Mouse (Mus musculus): ENCODE results near the gene Kitl. TPM values are rescaled to one million over a fixed set of nuclear protein-coding genes. Genes with fewer than 3 reads are reported as not detected.

The Kitl gene
- polyA plus RNA-seq (2012; ENCODE audit: insufficient read depth, insufficient read length, missing spikeins): 2.6 and 3.1 TPM in 2 replicates

DNA sequence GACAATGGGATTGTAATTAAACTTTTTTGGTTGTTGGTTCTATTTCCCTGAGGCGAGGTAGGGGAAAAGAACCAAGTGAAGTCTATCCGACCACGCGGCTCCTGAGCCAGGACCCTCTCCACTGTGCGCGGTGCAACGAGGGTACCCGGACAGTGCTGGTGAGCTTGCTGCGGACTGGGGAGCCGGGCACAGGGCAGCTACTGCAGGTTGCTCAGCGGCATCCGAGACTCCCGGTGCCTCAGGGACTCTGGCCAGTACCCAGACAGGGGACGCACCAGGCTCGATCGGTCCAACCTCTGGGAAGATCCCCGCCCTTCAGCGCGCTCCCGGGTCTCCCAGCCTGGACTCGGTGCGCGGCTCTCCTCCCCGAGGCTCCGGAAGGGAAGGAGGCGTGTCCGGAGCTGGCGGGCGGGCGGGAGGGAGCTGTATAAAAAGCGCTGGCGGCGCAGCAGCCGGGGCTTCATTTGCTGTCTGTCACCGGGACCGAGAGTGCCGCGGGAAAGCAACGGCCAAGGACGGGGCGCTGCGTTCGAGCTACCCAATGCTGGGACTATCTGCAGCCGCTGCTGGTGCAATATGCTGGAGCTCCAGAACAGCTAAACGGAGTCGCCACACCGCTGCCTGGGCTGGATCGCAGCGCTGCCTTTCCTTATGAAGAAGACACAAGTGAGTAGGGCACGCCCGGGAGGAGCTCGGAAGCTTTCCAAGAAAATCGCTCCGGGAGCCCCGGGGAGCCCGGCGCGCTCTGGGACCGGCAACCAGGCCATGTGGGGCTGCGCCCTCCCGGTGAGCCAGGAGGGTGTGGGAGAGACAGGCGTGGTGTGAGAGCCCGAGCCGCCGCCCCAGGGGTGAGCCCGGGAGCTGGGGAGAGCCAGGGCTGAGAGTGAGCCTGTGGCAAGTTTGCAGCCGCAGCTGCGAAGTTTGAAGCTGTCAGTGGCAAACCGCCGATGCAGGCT, at the start of gene Kitl:
Gene Kitl, plus strand, starts transcription at position 261 of the 956 bp plus-strand sequence.
- H3K4me3 ChIP-seq (ENCODE audit: insufficient read depth, low read length): peak within 1 kb of the TSS; percentile 91
- H3K4me1 ChIP-seq (ENCODE audit: control insufficient read depth, insufficient read depth, low read length): peaks cover 14% of the 10 kb centered on the region; the same call in 1 of the 2 replicates
- TF ChIP-seq POLR2A (IDR thresholded peaks at IDR 0.05; ENCODE audit: borderline replicate concordance, low read depth, low read length) (0 out of 2 replicates have a peak, but pooled peaks have one; percentile 51), CTCF (IDR thresholded peaks at IDR 0.05; ENCODE audit: low read depth, low read length) (0 out of 2 replicates have a peak, but pooled peaks have one; percentile 19)
- H3K27ac ChIP-seq (ENCODE audit: insufficient read depth, low read depth, low read length): peak within 1 kb of the TSS; percentile 48

- Histone ChIP-seq H3K27ac (ENCODE audit: insufficient read depth, low read depth, low read length) (no peak overlapping the region), H3K4me3 (ENCODE audit: insufficient read depth, low read length) (no peak overlapping the region), H3K4me1 (ENCODE audit: control insufficient read depth, insufficient read depth, low read length) (no peaks in the 10 kb centered on the region)
- no peak for TF ChIP-seq POLR2A (IDR thresholded peaks at IDR 0.05; ENCODE audit: borderline replicate concordance, low read depth, low read length)
- no peak for TF ChIP-seq CTCF (IDR thresholded peaks at IDR 0.05; ENCODE audit: low read depth, low read length)
These were observed 42.6 kb upstream of the Kitl start for GRCm38 (mm10) chr10:99972866-99973265.

DNA sequence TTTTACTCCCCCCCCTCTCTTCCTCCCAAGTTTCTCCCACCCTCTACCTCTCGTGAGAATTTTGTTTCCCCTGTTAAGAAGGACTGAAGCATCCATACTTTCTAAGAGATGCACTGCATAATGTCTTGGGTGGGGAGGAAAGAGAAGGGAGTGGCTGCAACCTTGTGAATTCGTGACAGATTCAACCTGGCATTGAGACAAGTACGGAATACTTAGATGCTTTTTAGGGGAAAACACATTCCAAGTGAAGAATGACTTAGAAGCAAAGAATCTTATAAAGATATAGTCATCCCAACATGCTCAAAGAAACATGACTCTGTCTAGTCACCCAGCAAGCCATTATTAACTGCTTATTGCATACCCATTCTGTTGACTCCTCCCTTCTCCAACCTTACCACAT, 35.3 kb upstream of the Kitl start:
- 0 out of 2 replicates have a peak, but pooled peaks cover 3% of the 10 kb centered on the region for H3K4me1 ChIP-seq (ENCODE audit: control insufficient read depth, insufficient read depth, low read length)
- H3K4me3 ChIP-seq (ENCODE audit: insufficient read depth, low read length): no peak overlapping the region
- H3K27ac ChIP-seq (ENCODE audit: insufficient read depth, low read depth, low read length): no peak overlapping the region
- TF ChIP-seq POLR2A (IDR thresholded peaks at IDR 0.05; ENCODE audit: borderline replicate concordance, low read depth, low read length) (no peak), CTCF (IDR thresholded peaks at IDR 0.05; ENCODE audit: low read depth, low read length) (no peak)

DNA sequence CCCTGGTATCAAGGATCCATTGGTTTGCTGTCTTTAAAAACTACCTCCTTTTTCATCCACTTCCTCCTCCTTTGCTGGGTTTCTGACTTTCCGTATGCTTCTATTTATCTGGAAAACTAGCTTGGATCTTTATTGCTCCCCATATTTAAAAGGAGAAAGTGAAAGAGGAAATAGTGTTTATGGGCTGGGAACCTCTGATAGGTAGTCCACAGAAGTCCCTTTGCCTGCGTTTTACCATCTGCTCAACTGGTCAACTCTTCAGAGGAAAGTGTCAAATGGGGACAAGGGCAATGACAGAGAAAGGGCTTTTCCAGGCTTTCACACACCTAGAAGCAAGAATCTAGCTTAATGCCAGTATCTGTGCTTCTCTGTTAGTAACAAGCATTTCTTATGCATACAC, 34.5 kb upstream of the Kitl start:
- no peak overlapping the region for H3K27ac ChIP-seq (ENCODE audit: insufficient read depth, low read depth, low read length)
- H3K4me1 ChIP-seq (ENCODE audit: control insufficient read depth, insufficient read depth, low read length): 0 out of 2 replicates have a peak, but pooled peaks cover 3% of the 10 kb centered on the region
- H3K4me3 ChIP-seq (ENCODE audit: insufficient read depth, low read length): no peak overlapping the region
- TF ChIP-seq POLR2A (IDR thresholded peaks at IDR 0.05; ENCODE audit: borderline replicate concordance, low read depth, low read length) (no peak), CTCF (IDR thresholded peaks at IDR 0.05; ENCODE audit: low read depth, low read length) (no peak)

DNA sequence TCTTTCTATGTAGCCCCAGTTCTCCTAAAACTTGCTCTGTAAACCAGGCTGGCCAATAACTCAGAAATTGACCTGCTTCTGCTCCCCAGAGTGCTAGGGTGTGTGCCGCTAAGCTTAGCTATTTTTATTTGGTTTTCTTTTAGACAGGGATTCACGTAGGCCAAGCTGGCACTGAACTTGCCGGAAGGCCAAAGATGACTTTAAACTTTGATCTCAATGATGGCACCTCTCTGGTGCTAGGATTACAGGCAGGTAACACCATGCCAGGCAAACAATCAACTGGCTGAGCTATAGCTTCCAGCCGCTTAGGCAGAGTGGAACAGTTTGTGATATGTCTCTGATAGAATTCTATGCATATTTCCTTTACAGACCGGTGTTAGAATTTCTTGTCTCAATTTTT, 33.5 kb upstream of the Kitl start:
- Histone ChIP-seq H3K4me1 (ENCODE audit: control insufficient read depth, insufficient read depth, low read length) (peaks cover 8% of the 10 kb centered on the region), H3K27ac (ENCODE audit: insufficient read depth, low read depth, low read length) (no peak overlapping the region), H3K4me3 (ENCODE audit: insufficient read depth, low read length) (no peak overlapping the region)
- TF ChIP-seq POLR2A (IDR thresholded peaks at IDR 0.05; ENCODE audit: borderline replicate concordance, low read depth, low read length) (no peak), CTCF (IDR thresholded peaks at IDR 0.05; ENCODE audit: low read depth, low read length) (no peak)

GRCm38 (mm10) chr10:99986745-99987144, 28.7 kb upstream of the Kitl start:
- peak overlapping the region; percentile 41 for H3K4me3 ChIP-seq (ENCODE audit: insufficient read depth, low read length)
- H3K4me1 ChIP-seq (ENCODE audit: control insufficient read depth, insufficient read depth, low read length): peaks cover 6% of the 10 kb centered on the region
- no peak for TF ChIP-seq CTCF (IDR thresholded peaks at IDR 0.05; ENCODE audit: low read depth, low read length)
- H3K27ac ChIP-seq (ENCODE audit: insufficient read depth, low read depth, low read length): no peak overlapping the region

DNA sequence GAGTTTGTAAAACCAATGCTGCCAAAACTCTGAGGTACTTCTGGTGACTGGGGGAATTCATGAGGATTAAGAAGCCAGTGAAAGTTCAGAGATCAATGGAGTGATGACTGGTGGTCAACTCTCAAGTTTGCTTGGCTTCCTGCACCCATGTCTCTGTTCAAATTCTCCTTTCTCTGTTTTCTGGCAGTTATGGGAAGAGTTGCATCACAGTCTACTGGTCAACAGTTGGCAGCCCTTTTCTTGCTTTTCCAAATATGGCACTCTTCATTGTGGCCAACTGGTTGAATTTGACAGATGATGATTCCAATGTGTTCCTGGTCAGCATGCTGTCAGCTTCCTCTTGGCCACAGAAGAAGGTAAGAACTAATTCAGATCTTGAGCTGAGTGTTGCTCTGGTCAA, 25.7 kb upstream of the Kitl start:
- TF ChIP-seq CTCF (IDR thresholded peaks at IDR 0.05; ENCODE audit: low read depth, low read length): no peak
- TF ChIP-seq POLR2A (IDR thresholded peaks at IDR 0.05; ENCODE audit: borderline replicate concordance, low read depth, low read length): no peak
- Histone ChIP-seq H3K4me1 (ENCODE audit: control insufficient read depth, insufficient read depth, low read length) (peaks cover 6% of the 10 kb centered on the region), H3K27ac (ENCODE audit: insufficient read depth, low read depth, low read length) (no peak overlapping the region), H3K4me3 (ENCODE audit: insufficient read depth, low read length) (no peak overlapping the region)

DNA sequence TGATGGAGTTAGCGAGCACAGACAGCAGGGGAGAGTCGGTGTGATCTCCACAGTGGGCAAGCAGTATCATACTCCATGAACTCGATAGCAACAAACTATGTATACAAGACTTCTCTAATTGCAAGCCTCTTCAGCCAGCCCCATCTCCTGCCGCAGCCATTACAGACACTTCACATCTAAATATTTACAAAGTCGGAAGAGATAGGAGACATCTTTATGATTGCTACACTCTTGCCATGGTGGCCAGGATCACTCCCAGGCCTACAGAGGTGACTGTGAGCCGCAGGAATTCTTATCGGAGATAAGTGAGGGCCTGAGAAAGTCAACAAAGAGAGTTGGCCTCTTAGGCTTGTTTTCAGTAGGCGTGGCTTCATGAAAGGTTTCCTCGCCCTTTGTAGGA, 23.3 kb upstream of the Kitl start:
- TF ChIP-seq CTCF (IDR thresholded peaks at IDR 0.05; ENCODE audit: low read depth, low read length) (no peak), POLR2A (IDR thresholded peaks at IDR 0.05; ENCODE audit: borderline replicate concordance, low read depth, low read length) (no peak)
- H3K4me1 ChIP-seq (ENCODE audit: control insufficient read depth, insufficient read depth, low read length): no peaks in the 10 kb centered on the region

GRCm38 (mm10) chr10:100001452-100001851, 14.0 kb upstream of the Kitl start:
- no peaks in the 10 kb centered on the region for H3K4me1 ChIP-seq (ENCODE audit: control insufficient read depth, insufficient read depth, low read length)
- H3K27ac ChIP-seq (ENCODE audit: insufficient read depth, low read depth, low read length): no peak overlapping the region
- H3K4me3 ChIP-seq (ENCODE audit: insufficient read depth, low read length): no peak overlapping the region
- TF ChIP-seq POLR2A (IDR thresholded peaks at IDR 0.05; ENCODE audit: borderline replicate concordance, low read depth, low read length): no peak
- TF ChIP-seq CTCF (IDR thresholded peaks at IDR 0.05; ENCODE audit: low read depth, low read length): no peak

More for the DNA sequence above, 23.3 kb upstream of the Kitl start:
- no peak overlapping the region for H3K27ac ChIP-seq (ENCODE audit: insufficient read depth, low read depth, low read length)
- H3K4me3 ChIP-seq (ENCODE audit: insufficient read depth, low read length): no peak overlapping the region

GRCm38 (mm10) chr10:100003797-100004196, 11.6 kb upstream of the Kitl start:
- no peaks in the 10 kb centered on the region for H3K4me1 ChIP-seq (ENCODE audit: control insufficient read depth, insufficient read depth, low read length)
- TF ChIP-seq CTCF (IDR thresholded peaks at IDR 0.05; ENCODE audit: low read depth, low read length) (no peak), POLR2A (IDR thresholded peaks at IDR 0.05; ENCODE audit: borderline replicate concordance, low read depth, low read length) (no peak)
- no peak overlapping the region for H3K4me3 ChIP-seq (ENCODE audit: insufficient read depth, low read length)
- H3K27ac ChIP-seq (ENCODE audit: insufficient read depth, low read depth, low read length): no peak overlapping the region
